Mouse (Mus musculus) heart, embryonic 11.5 days (tissue): ENCODE results near the gene Zfp367. TPM values are rescaled to one million over a fixed set of nuclear protein-coding genes. Genes with fewer than 3 reads are reported as not detected.

ENCODE experiments used
- ATAC-seq: fragments of 200-750 bp; cut with Nextera tagmentation; replicated peaks from 2 replicates; pipeline ENCODE4 v1.8.0; 2017; ENCODE audit warnings: moderate library complexity; ENCODE audit not compliant: insufficient number of reproducible peaks, low FRiP score, low TSS enrichment
- H3K27ac ChIP-seq: fragments of 300-500 bp; sonication (generic); 2 replicates; pipeline ENCODE4 v1.5.1; 2014; ENCODE audit warnings: mild to moderate bottlenecking, low read depth, low read length
- H3K27me3 ChIP-seq: fragments of 300-500 bp; sonication (generic); 2 replicates; pipeline ENCODE4 v1.6.1; 2014; ENCODE audit warnings: mild to moderate bottlenecking, low read length, mixed read lengths; ENCODE audit not compliant: control insufficient read depth, insufficient read depth
- H3K36me3 ChIP-seq: fragments of 300-500 bp; sonication (generic); 2 replicates; pipeline ENCODE4 v1.6.1; 2014; ENCODE audit warnings: mild to moderate bottlenecking, low read length, moderate library complexity, mixed read lengths; ENCODE audit not compliant: control insufficient read depth, insufficient read depth
- H3K4me1 ChIP-seq: fragments of 300-500 bp; sonication (generic); 2 replicates; pipeline ENCODE4 v1.6.1; 2014; ENCODE audit warnings: low read length; ENCODE audit not compliant: control insufficient read depth, insufficient read depth
- H3K4me2 ChIP-seq: fragments of 300-500 bp; sonication (generic); 2 replicates; pipeline ENCODE4 v1.6.1; 2014; ENCODE audit warnings: mild to moderate bottlenecking, moderate library complexity
- H3K4me3 ChIP-seq: fragments of 300-500 bp; sonication (generic); 2 replicates; pipeline ENCODE4 v1.5.1; 2014; ENCODE audit warnings: low read depth, low read length
- H3K9ac ChIP-seq: fragments of 300-500 bp; sonication (generic); 2 replicates; pipeline ENCODE4 v1.6.1; 2014; ENCODE audit warnings: mild to moderate bottlenecking, low read depth, low read length, moderate library complexity
- H3K9me3 ChIP-seq: fragments of 300-500 bp; sonication (generic); replicated peaks from 2 replicates; pipeline ENCODE4 v1.6.1; 2016; ENCODE audit warnings: low read length; ENCODE audit not compliant: control insufficient read depth
- WGBS: fragments of 180-500 bp; shearing (Covaris S2); extraction: QIAGEN DNeasy Blood & Tissue Kit; methylation state at CpG from one replicate; pipeline ENCODE4 v1.1.7; 2014; ENCODE audit not compliant: insufficient replicate concordance; 5-methylcytosine and 5-hydroxymethylcytosine counted together
- polyA plus RNA-seq: library from polyadenylated mRNA; unstranded; fragments of >200 nt; fragmentation: Nextera tagmentation; extraction: Ambion mirVana; gene quantifications from 2 replicates; pipeline ENCODE4 v1.2.1, GENCODE M21; 2014

The Zfp367 gene
- polyA plus RNA-seq, 1 experiment from 2014 or later = 23.7 TPM

GRCm38 (mm10) chr13:64092752-64093151 is 60.2 kb downstream of the Zfp367 start:
- WGBS = 63% methylated on average over 6 of the region's 6 CpGs
- H3K4me3 ChIP-seq = no peak overlapping the region
- no peaks in the 10 kb centered on the region for H3K36me3 ChIP-seq
- ATAC-seq = no peak
- no peaks in the 10 kb centered on the region for H3K27me3 ChIP-seq
- H3K27ac ChIP-seq = no peak overlapping the region
- no peaks in the 10 kb centered on the region for H3K9me3 ChIP-seq
- H3K4me2 ChIP-seq = no peak overlapping the region
- no peak overlapping the region for H3K9ac ChIP-seq
- no peaks in the 10 kb centered on the region for H3K4me1 ChIP-seq

GRCm38 (mm10) chr13:64092141-64092540 is 60.9 kb downstream of the Zfp367 start:
- no peaks in the 10 kb centered on the region for H3K4me1 ChIP-seq
- no peak overlapping the region for H3K4me2 ChIP-seq
- WGBS = 72% methylated on average over 3 of the region's 3 CpGs

GRCm38 (mm10) chr13:64091006-64091405 is 62.0 kb downstream of the Zfp367 start:
- WGBS = 67% methylated on average over 7 of the region's 7 CpGs
- no peak overlapping the region for H3K4me3 ChIP-seq
- H3K4me2 ChIP-seq = no peak overlapping the region
- H3K36me3 ChIP-seq = no peaks in the 10 kb centered on the region
- no peak overlapping the region for H3K9ac ChIP-seq
- no peaks in the 10 kb centered on the region for H3K9me3 ChIP-seq
- no peaks in the 10 kb centered on the region for H3K27me3 ChIP-seq
- no peaks in the 10 kb centered on the region for H3K4me1 ChIP-seq
- no peak for ATAC-seq
- no peak overlapping the region for H3K27ac ChIP-seq

More at GRCm38 (mm10) chr13:64092141-64092540, 60.9 kb downstream of the Zfp367 start:
- Histone ChIP-seq H3K27ac (no peak overlapping the region), H3K9me3 (no peaks in the 10 kb centered on the region), H3K9ac (no peak overlapping the region), H3K27me3 (no peaks in the 10 kb centered on the region), H3K36me3 (no peaks in the 10 kb centered on the region), H3K4me3 (no peak overlapping the region)
- no peak for ATAC-seq

DNA sequence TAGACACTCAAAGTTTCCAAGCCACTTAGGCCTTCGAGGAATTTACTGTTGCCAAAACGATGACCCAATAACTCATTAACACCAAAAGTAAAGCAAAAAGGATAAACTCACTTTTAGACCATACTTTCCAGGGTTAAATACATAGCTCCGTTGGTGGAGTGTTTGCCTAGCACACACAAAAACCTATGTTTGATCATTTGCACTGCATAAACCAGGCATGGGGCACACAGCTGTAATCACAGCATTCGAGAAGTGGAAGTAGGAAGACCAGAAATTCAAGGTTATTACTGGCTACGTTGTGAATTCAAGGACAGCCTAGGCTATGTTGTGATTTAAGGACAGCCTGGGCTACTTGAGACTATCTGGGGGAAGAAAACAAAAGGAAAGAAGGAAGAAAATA is 62.7 kb downstream of the Zfp367 start:
- no peaks in the 10 kb centered on the region for H3K36me3 ChIP-seq
- no peak overlapping the region for H3K27ac ChIP-seq
- no peak overlapping the region for H3K9ac ChIP-seq
- H3K4me3 ChIP-seq = no peak overlapping the region
- no peaks in the 10 kb centered on the region for H3K9me3 ChIP-seq
- 73% methylated on average over 5 of the region's 5 CpGs for WGBS
- ATAC-seq = no peak
- H3K4me2 ChIP-seq = no peak overlapping the region
- H3K4me1 ChIP-seq = no peaks in the 10 kb centered on the region
- no peaks in the 10 kb centered on the region for H3K27me3 ChIP-seq

GRCm38 (mm10) chr13:64089130-64089529 is 63.9 kb downstream of the Zfp367 start, which contains the start of gene Hsd17b3:
Gene Hsd17b3 (minus strand): TSS chr13:64089230.
- H3K4me1 ChIP-seq = no peaks in the 10 kb centered on the region
- no peak for ATAC-seq
- H3K27me3 ChIP-seq = no peaks in the 10 kb centered on the region
- no peaks in the 10 kb centered on the region for H3K9me3 ChIP-seq
- H3K4me2 ChIP-seq = no peak within 1 kb of the TSS
- no peak within 1 kb of the TSS for H3K27ac ChIP-seq
- H3K9ac ChIP-seq = no peak within 1 kb of the TSS
- H3K4me3 ChIP-seq = no peak within 1 kb of the TSS
- 76% methylated on average over 4 of the region's 4 CpGs for WGBS
- no peaks in the 10 kb centered on the region for H3K36me3 ChIP-seq

GRCm38 (mm10) chr13:64088057-64088456 is 64.9 kb downstream of the Zfp367 start:
- Histone ChIP-seq H3K4me3 (no peak overlapping the region), H3K4me1 (no peaks in the 10 kb centered on the region), H3K36me3 (no peaks in the 10 kb centered on the region), H3K4me2 (no peak overlapping the region), H3K27me3 (no peaks in the 10 kb centered on the region), H3K9ac (no peak overlapping the region), H3K27ac (no peak overlapping the region), H3K9me3 (no peaks in the 10 kb centered on the region)
- ATAC-seq = no peak
- 65% methylated on average over 7 of the region's 7 CpGs for WGBS

GRCm38 (mm10) chr13:64086036-64086435 is 67.0 kb downstream of the Zfp367 start:
- Histone ChIP-seq H3K27me3 (no peaks in the 10 kb centered on the region), H3K27ac (no peak overlapping the region), H3K36me3 (no peaks in the 10 kb centered on the region), H3K9me3 (no peaks in the 10 kb centered on the region), H3K4me2 (no peak overlapping the region), H3K4me1 (peaks cover 7% of the 10 kb centered on the region), H3K4me3 (no peak overlapping the region), H3K9ac (no peak overlapping the region)
- no peak for ATAC-seq
- 89% methylated on average over 5 of the region's 5 CpGs for WGBS

DNA sequence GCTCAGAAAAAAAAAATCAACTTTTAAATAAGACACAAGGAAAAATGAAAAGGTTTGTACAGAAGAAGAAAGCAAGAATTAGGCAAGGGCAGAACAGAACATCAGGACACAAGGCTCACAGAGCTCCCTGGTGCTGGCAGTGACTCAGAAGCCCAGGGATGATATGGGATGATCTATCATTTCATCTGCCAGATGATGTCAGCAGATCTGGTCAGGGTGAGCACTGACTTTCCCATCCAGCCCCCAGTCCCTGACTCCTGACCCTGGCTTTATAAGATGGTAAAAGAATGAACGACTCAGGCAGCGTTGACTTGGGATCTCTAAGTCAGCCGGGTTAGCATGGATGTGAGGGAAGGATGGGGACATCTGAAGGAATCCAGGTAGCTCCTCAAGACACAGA is 69.7 kb downstream of the Zfp367 start:
- H3K4me1 ChIP-seq = peaks cover 7% of the 10 kb centered on the region
- no peak overlapping the region for H3K9ac ChIP-seq
- H3K4me2 ChIP-seq = no peak overlapping the region
- ATAC-seq = no peak
- no peaks in the 10 kb centered on the region for H3K36me3 ChIP-seq
- no peaks in the 10 kb centered on the region for H3K9me3 ChIP-seq
- H3K4me3 ChIP-seq = no peak overlapping the region
- H3K27ac ChIP-seq = no peak overlapping the region
- H3K27me3 ChIP-seq = no peaks in the 10 kb centered on the region
- 84% methylated on average over 3 of the region's 3 CpGs for WGBS
